Mouse (Mus musculus) forebrain, embryonic 13.5 days (tissue): Measurements from ENCODE around the gene Pgap1. TPM values are rescaled to one million over a fixed set of nuclear protein-coding genes. Genes with fewer than 3 reads are reported as not detected.

Source experiments
- ATAC-seq: fragments of 200-750 bp; cut with Nextera tagmentation; 2 replicates; pipeline ENCODE4 v1.8.0; 2017
- H3K27ac ChIP-seq: fragments of 300-500 bp; sonication (generic); 2 replicates; pipeline ENCODE4 v1.5.1; 2015; ENCODE audit warnings: inconsistent platforms, mild to moderate bottlenecking, moderate library complexity
- H3K27me3 ChIP-seq: fragments of 300-500 bp; sonication (generic); 2 replicates; pipeline ENCODE4 v1.6.1; 2015; ENCODE audit warnings: mild to moderate bottlenecking, inconsistent platforms
- H3K36me3 ChIP-seq: fragments of 300-500 bp; sonication (generic); 2 replicates; pipeline ENCODE4 v1.6.1; 2015; ENCODE audit warnings: mild to moderate bottlenecking, inconsistent platforms; ENCODE audit not compliant: poor library complexity, severe bottlenecking
- H3K4me1 ChIP-seq: fragments of 300-500 bp; sonication (generic); 2 replicates; pipeline ENCODE4 v1.6.1; 2015; ENCODE audit warnings: inconsistent platforms
- H3K4me2 ChIP-seq: fragments of 300-500 bp; sonication (generic); 2 replicates; pipeline ENCODE4 v1.6.1; 2015; ENCODE audit warnings: inconsistent platforms, mild to moderate bottlenecking, moderate library complexity
- H3K4me3 ChIP-seq: fragments of 300-500 bp; sonication (generic); 2 replicates; pipeline ENCODE4 v1.5.1; 2015; ENCODE audit warnings: mild to moderate bottlenecking, inconsistent platforms
- H3K9ac ChIP-seq: fragments of 300-500 bp; sonication (generic); 2 replicates; pipeline ENCODE4 v1.6.1; 2015; ENCODE audit warnings: mild to moderate bottlenecking, inconsistent platforms
- H3K9me3 ChIP-seq: fragments of 300-500 bp; sonication (generic); replicated peaks from 2 replicates; pipeline ENCODE4 v1.6.1; 2016; ENCODE audit warnings: inconsistent platforms
- WGBS: fragments of 180-500 bp; shearing (Covaris S2); methylation state at CpG from one replicate; pipeline ENCODE4 v1.1.7; 2015; 5-methylcytosine and 5-hydroxymethylcytosine counted together
- polyA plus RNA-seq: library from polyadenylated mRNA; unstranded; fragments of >200 nt; fragmentation: Nextera tagmentation; extraction: Ambion mirVana; gene quantifications from 2 replicates; pipeline ENCODE4 v1.2.1, GENCODE M21; 2015

The Pgap1 gene
- polyA plus RNA-seq, 1 experiment from 2014 or later = 26.7 TPM

- Histone ChIP-seq H3K4me2 (no peak overlapping the region), H3K4me1 (no peaks in the 10 kb centered on the region), H3K36me3 (no peaks in the 10 kb centered on the region), H3K27me3 (no peaks in the 10 kb centered on the region), H3K9me3 (no peaks in the 10 kb centered on the region), H3K9ac (no peak overlapping the region), H3K4me3 (no peak overlapping the region), H3K27ac (no peak overlapping the region)
- ATAC-seq = no peak
- 74% methylated on average over 2 of the region's 2 CpGs for WGBS
Measured at GRCm38 (mm10) chr1:54569102-54569501, 11.6 kb upstream of the Pgap1 start.

GRCm38 (mm10) chr1:54563923-54564322, 6.4 kb upstream of the Pgap1 start:
- Histone ChIP-seq H3K9me3 (no peaks in the 10 kb centered on the region), H3K27me3 (no peaks in the 10 kb centered on the region), H3K4me1 (no peaks in the 10 kb centered on the region), H3K4me2 (no peak overlapping the region), H3K27ac (no peak overlapping the region), H3K4me3 (no peak overlapping the region), H3K36me3 (no peaks in the 10 kb centered on the region), H3K9ac (no peak overlapping the region)
- no peak for ATAC-seq
- 90% methylated on average over 6 of the region's 6 CpGs for WGBS

GRCm38 (mm10) chr1:54556586-54557221, 780 bp downstream of the Pgap1 start:
- WGBS = 2% methylated on average over 18 of the region's 18 CpGs
- H3K36me3 ChIP-seq = no peaks in the 10 kb centered on the region
- peak overlapping the region; percentile 90 for H3K27ac ChIP-seq
- peak overlapping the region; percentile 74 for H3K4me2 ChIP-seq
- 0 out of 2 replicates have a peak, but pooled peaks have one; percentile 0 for ATAC-seq
- peak overlapping the region; percentile 87 for H3K9ac ChIP-seq
- H3K27me3 ChIP-seq = no peaks in the 10 kb centered on the region
- no peaks in the 10 kb centered on the region for H3K9me3 ChIP-seq
- peak overlapping the region; percentile 82 for H3K4me3 ChIP-seq
- peaks cover 21% of the 10 kb centered on the region for H3K4me1 ChIP-seq

DNA sequence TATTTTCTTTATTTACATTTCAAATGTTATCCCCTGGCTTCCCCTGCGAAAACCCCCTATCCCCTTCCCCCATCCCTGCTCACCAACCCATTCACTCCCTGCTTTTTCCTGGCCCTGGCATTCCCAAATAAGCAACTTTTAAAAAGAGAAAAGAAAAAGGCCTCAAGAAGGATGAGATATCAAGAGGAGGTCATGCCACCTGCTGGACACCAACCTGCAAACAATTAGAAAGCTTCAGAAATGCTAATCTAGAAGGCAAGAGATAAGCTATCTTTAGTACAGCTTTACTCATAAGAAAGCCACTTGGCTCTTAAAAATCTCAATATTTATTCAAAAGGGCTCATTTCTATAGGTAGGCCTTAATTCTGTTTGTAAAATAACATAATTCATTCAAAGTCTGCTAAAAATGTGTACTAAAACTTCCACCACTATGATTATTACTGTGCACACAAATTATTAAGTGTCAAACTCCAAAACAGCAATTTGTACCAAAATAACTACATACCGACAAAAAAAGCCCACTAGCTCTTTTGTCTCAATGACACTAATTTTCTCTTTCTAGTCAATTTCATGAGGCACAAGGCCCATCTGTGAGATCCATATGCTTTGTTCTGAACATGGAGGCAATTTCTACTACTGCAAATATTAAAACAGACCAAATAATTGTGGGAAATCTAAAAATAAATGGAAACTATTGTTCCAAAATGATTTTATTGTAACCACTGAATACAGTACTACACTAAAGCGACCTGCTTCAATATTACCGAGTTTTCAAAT, 1.9 kb downstream of the Pgap1 start:
- Histone ChIP-seq H3K4me1 (peaks cover 21% of the 10 kb centered on the region), H3K4me3 (peak overlapping the region; percentile 34), H3K4me2 (peak overlapping the region; percentile 54), H3K27me3 (no peaks in the 10 kb centered on the region), H3K9ac (peak overlapping the region; percentile 35), H3K27ac (no peak overlapping the region), H3K9me3 (no peaks in the 10 kb centered on the region), H3K36me3 (0 out of 2 replicates have a peak, but pooled peaks cover 3% of the 10 kb centered on the region)
- WGBS = 21% methylated on average over 4 of the region's 4 CpGs
- ATAC-seq = no peak

DNA sequence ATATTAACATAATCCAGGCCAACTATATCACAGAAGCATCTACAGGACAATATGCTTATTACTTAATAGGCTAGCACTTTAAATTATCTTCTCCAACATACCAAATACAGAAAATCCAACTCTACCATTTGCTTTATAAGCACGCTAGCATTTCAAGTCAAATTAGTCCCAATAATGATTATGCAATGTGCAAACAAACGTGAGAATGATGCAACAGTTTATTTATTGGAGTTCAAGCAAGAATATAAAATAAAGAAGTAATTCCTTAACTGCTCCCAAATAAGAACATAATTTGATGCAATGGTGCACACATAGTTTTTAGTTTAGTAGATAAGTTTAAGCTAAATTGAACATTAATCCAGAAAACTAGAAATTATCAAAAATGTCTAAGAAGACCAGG, 4.9 kb downstream of the Pgap1 start:
- WGBS = 90% methylated on average over 2 of the region's 2 CpGs
- H3K27ac ChIP-seq = no peak overlapping the region
- ATAC-seq = no peak
- H3K4me3 ChIP-seq = no peak overlapping the region
- no peak overlapping the region for H3K4me2 ChIP-seq
- no peaks in the 10 kb centered on the region for H3K27me3 ChIP-seq
- H3K36me3 ChIP-seq = peaks cover 26% of the 10 kb centered on the region
- H3K4me1 ChIP-seq = peaks cover 16% of the 10 kb centered on the region
- H3K9ac ChIP-seq = no peak overlapping the region
- no peaks in the 10 kb centered on the region for H3K9me3 ChIP-seq

- H3K4me3 ChIP-seq = no peak overlapping the region
- no peak for ATAC-seq
- peaks cover 70% of the 10 kb centered on the region for H3K36me3 ChIP-seq
- H3K27me3 ChIP-seq = no peaks in the 10 kb centered on the region
- no peaks in the 10 kb centered on the region for H3K4me1 ChIP-seq
- 95% methylated on average over 9 of the region's 9 CpGs for WGBS
- no peak overlapping the region for H3K9ac ChIP-seq
- no peaks in the 10 kb centered on the region for H3K9me3 ChIP-seq
- H3K4me2 ChIP-seq = no peak overlapping the region
- no peak overlapping the region for H3K27ac ChIP-seq
Measured at GRCm38 (mm10) chr1:54545200-54545599, 12.3 kb downstream of the Pgap1 start.

GRCm38 (mm10) chr1:54542920-54543319, 14.6 kb downstream of the Pgap1 start:
- H3K27ac ChIP-seq = no peak overlapping the region
- peaks cover 72% of the 10 kb centered on the region for H3K36me3 ChIP-seq
- no peaks in the 10 kb centered on the region for H3K4me1 ChIP-seq
- ATAC-seq = no peak
- H3K4me3 ChIP-seq = no peak overlapping the region
- no peak overlapping the region for H3K4me2 ChIP-seq
- 0 out of 2 replicates have a peak, but pooled peaks cover 5% of the 10 kb centered on the region for H3K9me3 ChIP-seq
- no peak overlapping the region for H3K9ac ChIP-seq
- H3K27me3 ChIP-seq = no peaks in the 10 kb centered on the region
- WGBS = 93% methylated on average over 2 of the region's 2 CpGs

- Histone ChIP-seq H3K4me2 (no peak overlapping the region), H3K36me3 (peaks cover 57% of the 10 kb centered on the region), H3K27me3 (no peaks in the 10 kb centered on the region), H3K9me3 (no peaks in the 10 kb centered on the region), H3K27ac (no peak overlapping the region), H3K9ac (no peak overlapping the region), H3K4me1 (no peaks in the 10 kb centered on the region), H3K4me3 (no peak overlapping the region)
- ATAC-seq = no peak
- WGBS = 66% methylated on average over 6 of the region's 6 CpGs
Measured at GRCm38 (mm10) chr1:54531170-54531569, 26.3 kb downstream of the Pgap1 start.

- Histone ChIP-seq H3K27ac (no peak overlapping the region), H3K4me2 (no peak overlapping the region), H3K4me3 (no peak overlapping the region), H3K36me3 (peaks cover 56% of the 10 kb centered on the region), H3K27me3 (no peaks in the 10 kb centered on the region), H3K9me3 (no peaks in the 10 kb centered on the region), H3K9ac (no peak overlapping the region), H3K4me1 (peaks cover 7% of the 10 kb centered on the region)
- no peak for ATAC-seq
- 94% methylated on average over 2 of the region's 2 CpGs for WGBS
Measured at GRCm38 (mm10) chr1:54523717-54524116, 33.8 kb downstream of the Pgap1 start.

- Histone ChIP-seq H3K36me3 (peaks cover 49% of the 10 kb centered on the region), H3K4me1 (peaks cover 7% of the 10 kb centered on the region), H3K9ac (no peak overlapping the region), H3K27me3 (no peaks in the 10 kb centered on the region), H3K9me3 (no peaks in the 10 kb centered on the region), H3K4me3 (no peak overlapping the region), H3K4me2 (no peak overlapping the region), H3K27ac (no peak overlapping the region)
- WGBS = 95% methylated on average over 5 of the region's 5 CpGs
- ATAC-seq = no peak
Measured at GRCm38 (mm10) chr1:54520062-54520577, 37.4 kb downstream of the Pgap1 start.

DNA sequence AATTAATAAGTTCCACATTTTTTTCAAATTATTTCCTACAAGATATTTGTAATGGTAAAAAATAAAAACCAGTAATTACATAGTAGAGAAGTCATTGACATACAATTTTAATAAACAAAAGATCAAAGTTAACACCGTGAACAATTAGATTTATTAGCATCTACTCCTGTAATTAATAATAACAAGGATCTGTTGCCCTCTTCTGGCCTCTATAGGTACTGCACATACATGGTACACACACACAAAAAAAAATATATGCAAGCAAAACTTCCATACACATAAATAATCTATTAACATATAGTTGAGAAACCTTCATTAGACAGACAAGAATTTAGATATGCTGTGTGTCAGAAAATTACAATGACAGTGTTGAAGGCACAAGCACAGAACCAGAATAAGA, 43.6 kb downstream of the Pgap1 start:
- Histone ChIP-seq H3K27me3 (no peaks in the 10 kb centered on the region), H3K27ac (no peak overlapping the region), H3K4me3 (no peak overlapping the region), H3K4me2 (no peak overlapping the region), H3K4me1 (no peaks in the 10 kb centered on the region), H3K36me3 (peaks cover 46% of the 10 kb centered on the region), H3K9me3 (peaks cover 5% of the 10 kb centered on the region; the same call in 1 of the 2 replicates), H3K9ac (no peak overlapping the region)
- no peak for ATAC-seq
- 90% methylated on average over 1 of the region's 1 CpGs for WGBS

- no peak overlapping the region for H3K4me3 ChIP-seq
- H3K4me1 ChIP-seq = no peaks in the 10 kb centered on the region
- peaks cover 51% of the 10 kb centered on the region for H3K36me3 ChIP-seq
- no peak overlapping the region for H3K4me2 ChIP-seq
- no peaks in the 10 kb centered on the region for H3K9me3 ChIP-seq
- no peak overlapping the region for H3K27ac ChIP-seq
- H3K27me3 ChIP-seq = no peaks in the 10 kb centered on the region
- WGBS = 75% methylated on average over 2 of the region's 2 CpGs
- no peak for ATAC-seq
- H3K9ac ChIP-seq = no peak overlapping the region
Measured at GRCm38 (mm10) chr1:54498496-54498895, 59.0 kb downstream of the Pgap1 start.
